Mouse (Mus musculus): ENCODE results near the gene Nacad. TPM values are rescaled to one million over a fixed set of nuclear protein-coding genes. Genes with fewer than 3 reads are reported as not detected.

The Nacad gene
- polyA plus RNA-seq, 1 experiment from 2014 or later = 71.1 TPM

- ATAC-seq = no peak
- Histone ChIP-seq H3K4me3 (replicated peaks; ENCODE audit: low read length) (no peak overlapping the region), H3K4me1 (replicated peaks; ENCODE audit: control insufficient read depth, insufficient read depth, low read length) (no peaks in the 10 kb centered on the region), H3K27me3 (replicated peaks; ENCODE audit: control insufficient read depth, insufficient read depth, low read length) (no peaks in the 10 kb centered on the region), H3K9ac (replicated peaks; ENCODE audit: low read depth, low read length) (no peak overlapping the region), H3K36me3 (ENCODE audit: control insufficient read depth, insufficient read depth) (no peaks in the 10 kb centered on the region), H3K4me2 (ENCODE audit: low read length) (no peak overlapping the region), H3K9me3 (ENCODE audit: control insufficient read depth, low read length) (no peaks in the 10 kb centered on the region), H3K27ac (ENCODE audit: low read length) (no peak overlapping the region)
- WGBS = 96% methylated on average over 3 of the region's 3 CpGs
These were observed 47.6 kb downstream of the Nacad start for GRCm38 (mm10) chr11:6558234-6558633.

- Histone ChIP-seq H3K4me1 (replicated peaks; ENCODE audit: control insufficient read depth, insufficient read depth, low read length) (peaks cover 14% of the 10 kb centered on the region), H3K4me3 (replicated peaks; ENCODE audit: low read length) (no peak overlapping the region), H3K9me3 (ENCODE audit: control insufficient read depth, low read length) (no peaks in the 10 kb centered on the region), H3K36me3 (ENCODE audit: control insufficient read depth, insufficient read depth) (no peaks in the 10 kb centered on the region), H3K27me3 (replicated peaks; ENCODE audit: control insufficient read depth, insufficient read depth, low read length) (no peaks in the 10 kb centered on the region), H3K27ac (ENCODE audit: low read length) (no peak overlapping the region), H3K9ac (replicated peaks; ENCODE audit: low read depth, low read length) (no peak overlapping the region), H3K4me2 (ENCODE audit: low read length) (no peak overlapping the region)
- 92% methylated on average over 3 of the region's 3 CpGs for WGBS
- no peak for ATAC-seq
These were observed 55.7 kb downstream of the Nacad start for GRCm38 (mm10) chr11:6550201-6550600.

GRCm38 (mm10) chr11:6549770-6550169 lies 56.1 kb downstream of the Nacad start:
- H3K9ac ChIP-seq (replicated peaks; ENCODE audit: low read depth, low read length) = no peak overlapping the region
- no peak overlapping the region for H3K4me2 ChIP-seq (ENCODE audit: low read length)
- ATAC-seq = no peak
- no peak overlapping the region for H3K27ac ChIP-seq (ENCODE audit: low read length)
- no peaks in the 10 kb centered on the region for H3K36me3 ChIP-seq (ENCODE audit: control insufficient read depth, insufficient read depth)
- H3K9me3 ChIP-seq (ENCODE audit: control insufficient read depth, low read length) = no peaks in the 10 kb centered on the region
- peaks cover 14% of the 10 kb centered on the region for H3K4me1 ChIP-seq (replicated peaks; ENCODE audit: control insufficient read depth, insufficient read depth, low read length)
- H3K4me3 ChIP-seq (replicated peaks; ENCODE audit: low read length) = no peak overlapping the region
- no peaks in the 10 kb centered on the region for H3K27me3 ChIP-seq (replicated peaks; ENCODE audit: control insufficient read depth, insufficient read depth, low read length)
- WGBS = 89% methylated on average over 2 of the region's 2 CpGs

Other genes starting within 250 kb of the Nacad start
- gene Zmiz2, start 217.0 kb downstream of the Nacad start, polyA plus RNA-seq (2015; fragmentation: Nextera tagmentation; extraction: Ambion mirVana) = 36.7 and 40.4 TPM in 2 replicates
- gene Ppia, start 190.6 kb downstream of the Nacad start, polyA plus RNA-seq (2015; fragmentation: Nextera tagmentation; extraction: Ambion mirVana) = 3,622 and 3,688 TPM in 2 replicates
- gene H2afv, start 161.6 kb downstream of the Nacad start, polyA plus RNA-seq (2015; fragmentation: Nextera tagmentation; extraction: Ambion mirVana) = 438 and 507 TPM in 2 replicates
- gene Purb, start 130.1 kb downstream of the Nacad start, polyA plus RNA-seq (2015; fragmentation: Nextera tagmentation; extraction: Ambion mirVana) = 14.4 and 16.7 TPM in 2 replicates
- gene Myo1g, start 85.1 kb downstream of the Nacad start, polyA plus RNA-seq (2015; fragmentation: Nextera tagmentation; extraction: Ambion mirVana) = 0.20 and 0.60 TPM in 2 replicates
- 101 and 107 TPM in 2 replicates for gene Ccm2, start 59.2 kb downstream of the Nacad start, polyA plus RNA-seq (2015; fragmentation: Nextera tagmentation; extraction: Ambion mirVana)
- gene Tbrg4, start 20.0 kb upstream of the Nacad start, polyA plus RNA-seq (2015; fragmentation: Nextera tagmentation; extraction: Ambion mirVana) = 28.2 and 32.2 TPM in 2 replicates
- gene Wap, start 32.6 kb upstream of the Nacad start, polyA plus RNA-seq (2015; fragmentation: Nextera tagmentation; extraction: Ambion mirVana) = not detected in 2 replicates
- gene Ramp3, start 52.5 kb upstream of the Nacad start, polyA plus RNA-seq (2015; fragmentation: Nextera tagmentation; extraction: Ambion mirVana) = 7.9 and 8.1 TPM in 2 replicates
- gene Gm11983, start 231.6 kb upstream of the Nacad start, polyA plus RNA-seq (2015; fragmentation: Nextera tagmentation; extraction: Ambion mirVana) = not detected in 2 replicates